Mouse (Mus musculus) heart, embryonic 16.5 days (tissue): ENCODE data around the gene Otulin. TPM values are rescaled to one million over a fixed set of nuclear protein-coding genes. Genes with fewer than 3 reads are reported as not detected.

ENCODE experiments used
- ATAC-seq: fragments of 200-750 bp; cut with Nextera tagmentation; replicated peaks from 2 replicates; pipeline ENCODE4 v1.8.0; 2017; ENCODE audit warnings: moderate number of reproducible peaks; ENCODE audit not compliant: insufficient read depth, low FRiP score; ENCODE audit errors: extremely low read depth
- H3K27ac ChIP-seq: fragments of 300-500 bp; sonication (generic); 2 replicates; pipeline ENCODE4 v1.5.1; 2014; ENCODE audit warnings: mild to moderate bottlenecking, low read length, control low read depth, moderate library complexity
- H3K27me3 ChIP-seq: fragments of 300-500 bp; sonication (generic); 2 replicates; pipeline ENCODE4 v1.6.1; 2014; ENCODE audit warnings: low read length, mixed read lengths; ENCODE audit not compliant: control insufficient read depth, insufficient read depth
- H3K36me3 ChIP-seq: fragments of 300-500 bp; sonication (generic); 2 replicates; pipeline ENCODE4 v1.6.1; 2014; ENCODE audit not compliant: control insufficient read depth, insufficient read depth
- H3K4me1 ChIP-seq: fragments of 300-500 bp; sonication (generic); 2 replicates; pipeline ENCODE4 v1.6.1; 2014; ENCODE audit warnings: low read length, mixed read lengths; ENCODE audit not compliant: control insufficient read depth, insufficient read depth
- H3K4me2 ChIP-seq: fragments of 300-500 bp; sonication (generic); 2 replicates; pipeline ENCODE4 v1.6.1; 2014; ENCODE audit warnings: low read depth, mild to moderate bottlenecking, control low read depth, low read length
- H3K4me3 ChIP-seq: fragments of 300-500 bp; sonication (generic); 2 replicates; pipeline ENCODE4 v1.5.1; 2014; ENCODE audit warnings: mild to moderate bottlenecking, control low read depth, low read length
- H3K9ac ChIP-seq: fragments of 300-500 bp; sonication (generic); 2 replicates; pipeline ENCODE4 v1.6.1; 2014; ENCODE audit warnings: low read length, control low read depth
- H3K9me3 ChIP-seq: fragments of 300-500 bp; sonication (generic); replicated peaks from 2 replicates; pipeline ENCODE4 v1.6.1; 2016; ENCODE audit warnings: low read length; ENCODE audit not compliant: control insufficient read depth
- WGBS: fragments of 180-500 bp; shearing (Covaris S2); extraction: QIAGEN DNeasy Blood & Tissue Kit; methylation state at CpG from one replicate; pipeline ENCODE4 v1.1.7; 2014; 5-methylcytosine and 5-hydroxymethylcytosine counted together
- polyA plus RNA-seq: library from polyadenylated mRNA; unstranded; fragments of >200 nt; fragmentation: Nextera tagmentation; extraction: Ambion mirVana; gene quantifications from 2 replicates; pipeline ENCODE4 v1.2.1, GENCODE M21; 2015

The Otulin gene
- 25.1 and 26.0 TPM in 2 replicates for polyA plus RNA-seq

DNA sequence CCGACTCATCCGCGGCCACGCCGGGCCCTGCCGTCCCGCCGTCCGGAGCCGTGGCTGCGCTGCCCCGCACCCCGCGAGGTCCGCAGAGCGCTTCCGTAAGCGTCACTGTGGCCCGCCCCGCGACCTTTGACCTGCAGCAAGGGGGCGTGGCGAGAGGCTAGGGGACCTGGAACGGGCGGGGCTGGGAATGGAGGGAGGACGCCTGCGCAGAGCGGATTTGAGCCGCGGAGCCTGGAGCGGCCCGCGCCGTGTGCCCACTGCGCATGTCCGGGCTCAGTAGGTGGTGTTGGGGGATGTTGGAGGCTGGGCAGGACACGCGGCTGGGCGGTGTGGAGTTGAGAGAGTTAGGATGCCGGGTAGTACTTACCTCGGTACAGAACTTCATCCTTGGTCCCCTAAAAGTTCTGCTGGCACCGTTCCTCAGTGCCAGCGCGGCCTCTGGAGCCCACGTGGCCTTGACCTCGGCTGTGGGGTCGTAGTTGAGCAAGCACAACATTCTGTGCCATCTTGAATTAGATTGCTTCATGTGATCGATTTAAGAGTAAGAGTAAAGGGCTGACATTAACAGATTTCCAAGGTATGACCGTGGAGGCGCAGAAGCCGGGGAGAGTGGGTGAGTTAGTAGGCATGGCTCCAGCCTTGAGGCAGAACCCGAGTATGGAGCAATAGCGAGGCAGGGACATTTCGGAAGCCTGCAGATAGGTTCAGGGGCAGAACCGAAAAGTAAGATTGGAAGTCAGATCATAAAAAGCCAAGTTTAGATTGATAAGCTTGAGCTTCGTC lies at the start of gene Otulin:
Otulin (minus strand) TSS at position 93 of the 783 bp plus-strand sequence.
- WGBS: 5% methylated on average over 55 of the region's 56 CpGs
- Histone ChIP-seq H3K9me3 (no peaks in the 10 kb centered on the region), H3K4me1 (peaks cover 40% of the 10 kb centered on the region), H3K27ac (peak within 1 kb of the TSS; percentile 76), H3K4me2 (peak within 1 kb of the TSS; percentile 96), H3K27me3 (no peaks in the 10 kb centered on the region), H3K36me3 (peaks cover 4% of the 10 kb centered on the region; the same call in 1 of the 2 replicates), H3K4me3 (peak within 1 kb of the TSS; percentile 88), H3K9ac (peak within 1 kb of the TSS; percentile 92)
- peak; percentile 98 for ATAC-seq

DNA sequence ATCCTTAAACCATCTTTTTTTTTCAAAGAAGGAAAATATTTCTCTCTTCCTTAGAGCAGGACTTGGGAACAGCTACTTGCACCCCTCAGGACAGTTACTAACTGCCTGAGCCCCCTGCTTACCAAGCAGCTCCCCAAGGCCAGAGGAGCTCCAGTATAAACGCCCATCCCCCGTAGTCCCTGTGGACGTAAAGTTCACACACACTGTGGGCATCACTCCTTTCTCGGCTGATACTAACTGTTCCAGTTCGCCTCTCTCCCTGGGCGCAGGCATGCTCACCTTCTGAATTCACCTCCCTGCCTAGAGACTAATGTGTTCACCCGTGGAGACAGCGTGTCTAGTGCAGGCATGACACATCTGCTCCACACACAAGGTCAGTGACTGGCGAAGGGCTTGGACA lies 48.0 kb upstream of the Otulin start:
- Histone ChIP-seq H3K9me3 (no peaks in the 10 kb centered on the region), H3K9ac (no peak overlapping the region), H3K27ac (no peak overlapping the region), H3K27me3 (peaks cover 9% of the 10 kb centered on the region), H3K4me3 (no peak overlapping the region), H3K36me3 (no peaks in the 10 kb centered on the region), H3K4me2 (no peak overlapping the region), H3K4me1 (0 out of 2 replicates have a peak, but pooled peaks cover 2% of the 10 kb centered on the region)
- no peak for ATAC-seq
- WGBS: 78% methylated on average over 9 of the region's 9 CpGs

DNA sequence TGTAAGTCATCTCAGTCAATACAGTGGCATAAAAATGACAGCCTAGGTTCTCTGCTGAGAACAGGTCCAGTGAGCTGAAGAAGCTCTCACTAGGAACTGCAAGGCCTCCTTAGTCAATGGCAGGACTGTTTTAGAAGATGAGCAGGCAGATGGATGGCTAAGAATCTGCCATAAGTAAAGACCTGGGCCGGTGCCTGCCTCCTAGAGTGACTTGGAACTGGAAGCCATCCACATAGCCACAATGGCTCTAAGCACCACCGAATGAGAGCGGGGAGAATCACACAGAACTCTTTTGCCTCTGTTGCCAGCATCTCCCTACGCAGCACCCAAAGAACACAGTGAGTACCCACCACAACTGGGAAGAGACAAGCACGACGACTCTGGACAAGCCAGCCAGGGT lies 47.3 kb upstream of the Otulin start:
- H3K27me3 ChIP-seq: peaks cover 9% of the 10 kb centered on the region
- no peaks in the 10 kb centered on the region for H3K36me3 ChIP-seq
- H3K4me3 ChIP-seq: no peak overlapping the region
- H3K27ac ChIP-seq: no peak overlapping the region
- H3K4me1 ChIP-seq: 0 out of 2 replicates have a peak, but pooled peaks cover 2% of the 10 kb centered on the region
- ATAC-seq: no peak
- H3K4me2 ChIP-seq: no peak overlapping the region
- WGBS: 82% methylated on average over 6 of the region's 6 CpGs
- no peak overlapping the region for H3K9ac ChIP-seq
- H3K9me3 ChIP-seq: no peaks in the 10 kb centered on the region

DNA sequence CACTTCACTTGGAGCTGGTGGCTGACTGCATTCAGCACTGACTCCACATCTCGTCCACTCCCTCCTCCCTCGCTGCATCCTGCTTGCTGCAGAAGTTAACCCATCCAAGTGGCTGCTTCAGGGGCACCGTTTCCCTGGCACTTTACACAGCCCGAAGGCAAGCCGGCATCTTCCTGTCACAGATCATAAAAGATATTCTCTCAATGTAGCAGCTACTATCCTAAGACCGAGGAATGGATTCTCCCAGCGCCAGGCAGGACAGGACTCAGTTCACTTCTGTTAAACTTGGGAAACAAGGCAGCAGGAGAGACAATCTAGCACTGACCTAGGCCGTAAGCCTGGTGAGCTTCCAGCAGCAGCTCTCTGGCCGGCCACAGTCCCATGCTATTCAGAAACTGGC lies 45.7 kb upstream of the Otulin start:
- Histone ChIP-seq H3K9me3 (no peaks in the 10 kb centered on the region), H3K4me2 (no peak overlapping the region), H3K27me3 (peaks cover 9% of the 10 kb centered on the region), H3K27ac (no peak overlapping the region), H3K4me1 (0 out of 2 replicates have a peak, but pooled peaks cover 2% of the 10 kb centered on the region), H3K36me3 (no peaks in the 10 kb centered on the region), H3K9ac (no peak overlapping the region), H3K4me3 (no peak overlapping the region)
- no peak for ATAC-seq
- 45% methylated on average over 9 of the region's 9 CpGs for WGBS

DNA sequence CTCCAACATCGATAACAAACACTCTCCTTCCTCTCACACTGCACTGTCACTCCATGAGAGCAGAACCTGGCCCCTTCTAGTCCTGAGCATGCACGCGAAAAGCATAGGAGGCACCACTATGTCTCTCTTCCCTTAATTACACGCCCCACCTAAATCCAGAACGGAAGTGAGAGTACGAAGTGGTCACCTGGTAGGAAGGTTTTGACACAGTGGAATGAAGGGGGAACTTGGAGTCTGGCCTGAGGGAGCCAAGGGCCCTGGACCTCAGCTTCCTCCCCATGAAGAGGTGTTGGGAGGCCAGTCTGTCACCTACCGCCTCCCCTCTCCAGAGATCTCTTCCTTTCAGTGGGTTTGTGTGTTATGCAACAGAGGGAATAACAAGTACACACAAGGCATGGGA lies 44.6 kb upstream of the Otulin start:
- H3K4me3 ChIP-seq: no peak overlapping the region
- H3K27ac ChIP-seq: no peak overlapping the region
- no peak overlapping the region for H3K4me2 ChIP-seq
- 84% methylated on average over 7 of the region's 7 CpGs for WGBS
- no peaks in the 10 kb centered on the region for H3K4me1 ChIP-seq
- H3K9me3 ChIP-seq: no peaks in the 10 kb centered on the region
- H3K36me3 ChIP-seq: no peaks in the 10 kb centered on the region
- no peak for ATAC-seq
- peaks cover 6% of the 10 kb centered on the region for H3K27me3 ChIP-seq
- H3K9ac ChIP-seq: no peak overlapping the region

DNA sequence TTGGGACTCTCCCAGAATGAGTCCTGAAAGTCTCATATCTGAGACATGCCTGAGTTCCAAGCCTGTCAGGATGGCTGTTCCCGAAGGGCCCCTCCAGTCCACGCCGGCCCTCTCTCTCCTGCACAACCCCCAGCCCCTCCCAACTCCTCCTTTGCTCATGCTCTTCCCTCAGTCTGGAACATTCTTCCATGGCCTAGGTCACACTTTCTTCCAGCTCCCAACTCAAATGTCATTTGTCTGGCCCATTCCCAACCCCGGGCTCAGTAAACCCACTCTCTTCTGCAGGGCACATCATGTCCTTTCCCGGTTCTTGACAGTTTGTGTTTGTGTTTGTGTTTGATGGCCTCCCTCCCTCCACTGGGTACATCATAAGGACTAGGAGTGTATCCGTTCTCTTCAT lies 43.5 kb upstream of the Otulin start:
- H3K27ac ChIP-seq: no peak overlapping the region
- no peak overlapping the region for H3K4me3 ChIP-seq
- no peak overlapping the region for H3K9ac ChIP-seq
- H3K9me3 ChIP-seq: no peaks in the 10 kb centered on the region
- H3K4me1 ChIP-seq: no peaks in the 10 kb centered on the region
- H3K36me3 ChIP-seq: no peaks in the 10 kb centered on the region
- peaks cover 2% of the 10 kb centered on the region; the same call in 1 of the 2 replicates for H3K27me3 ChIP-seq
- no peak for ATAC-seq
- H3K4me2 ChIP-seq: no peak overlapping the region
- WGBS: 65% methylated on average over 6 of the region's 6 CpGs

DNA sequence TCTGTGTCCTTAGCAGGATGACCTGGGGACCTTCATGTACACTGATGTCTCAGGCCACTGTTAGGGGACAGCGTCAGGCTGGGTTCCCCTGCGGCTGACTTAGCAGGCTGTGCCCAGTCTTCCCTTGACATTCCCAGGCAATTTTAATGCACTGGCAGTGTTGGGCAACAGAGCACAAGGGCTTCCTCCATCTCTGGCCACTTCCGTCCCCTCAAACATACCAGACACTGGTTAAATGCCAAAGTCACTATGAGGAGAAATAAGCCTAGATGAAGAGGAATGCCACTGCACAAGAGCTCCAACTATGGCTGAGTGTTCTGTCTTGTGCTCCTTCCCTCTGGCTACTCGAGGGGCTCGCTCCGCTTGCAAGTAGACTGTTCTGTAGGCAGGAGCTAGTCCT lies 42.7 kb upstream of the Otulin start:
- Histone ChIP-seq H3K9ac (no peak overlapping the region), H3K4me1 (no peaks in the 10 kb centered on the region), H3K4me2 (no peak overlapping the region), H3K27ac (no peak overlapping the region), H3K4me3 (no peak overlapping the region), H3K36me3 (no peaks in the 10 kb centered on the region), H3K9me3 (no peaks in the 10 kb centered on the region), H3K27me3 (peaks cover 2% of the 10 kb centered on the region; the same call in 1 of the 2 replicates)
- no peak for ATAC-seq
- 84% methylated on average over 6 of the region's 6 CpGs for WGBS

DNA sequence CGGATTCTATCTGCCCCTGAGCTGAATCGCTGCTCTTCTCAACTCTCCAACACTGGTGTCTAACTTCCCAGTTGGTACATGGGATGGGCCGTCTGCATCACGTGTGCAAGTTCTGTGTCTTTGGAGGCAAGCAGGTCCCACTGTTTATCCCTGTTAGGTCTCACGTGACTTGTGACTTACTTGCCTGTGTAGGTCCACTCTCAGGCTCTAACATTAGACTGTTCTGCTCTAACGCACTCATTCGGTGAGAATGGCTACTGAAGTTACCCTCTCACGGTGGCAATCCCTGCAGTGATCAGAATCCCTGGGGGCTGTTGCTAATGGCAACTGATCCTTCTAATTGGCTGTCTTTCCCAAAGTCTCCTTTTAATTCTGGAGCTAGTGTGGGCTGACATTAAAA lies 41.8 kb upstream of the Otulin start:
- H3K9ac ChIP-seq: no peak overlapping the region
- no peak for ATAC-seq

DNA sequence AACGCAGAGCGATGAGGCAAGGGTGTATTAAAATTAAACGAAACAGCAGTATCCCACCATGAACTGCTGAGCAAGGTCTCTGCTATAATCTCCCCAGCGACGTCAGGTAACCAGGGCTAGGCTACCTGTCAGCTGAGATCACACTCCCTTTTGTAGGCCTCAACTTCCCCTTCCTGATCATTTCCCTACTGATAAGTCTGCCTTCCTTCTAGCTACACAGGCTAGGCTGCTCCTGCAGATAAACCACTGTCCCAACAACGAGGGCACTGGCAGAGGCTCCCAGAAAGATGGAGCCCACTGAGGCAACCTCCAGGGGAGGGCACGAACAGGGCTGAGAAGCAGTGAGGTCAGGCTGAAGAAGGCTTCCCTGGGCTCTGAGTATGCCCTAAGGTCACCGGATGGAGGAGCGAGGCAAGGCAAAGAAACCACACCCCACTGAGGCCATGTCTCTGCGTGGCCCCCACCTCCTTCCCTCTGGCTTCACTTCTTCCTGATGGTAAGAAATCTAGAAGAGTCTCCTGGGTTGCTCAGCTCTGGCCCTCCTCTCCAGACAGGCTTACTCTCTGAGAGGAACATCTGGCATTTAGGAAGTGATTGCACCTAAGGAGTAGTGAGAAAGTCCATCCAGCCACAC lies 41.2 kb upstream of the Otulin start:
- no peak for ATAC-seq
- H3K4me2 ChIP-seq: no peak overlapping the region
- H3K36me3 ChIP-seq: no peaks in the 10 kb centered on the region
- no peak overlapping the region for H3K9ac ChIP-seq
- no peak overlapping the region for H3K27ac ChIP-seq
- H3K4me3 ChIP-seq: no peak overlapping the region
- no peaks in the 10 kb centered on the region for H3K4me1 ChIP-seq
- H3K9me3 ChIP-seq: no peaks in the 10 kb centered on the region
- 77% methylated on average over 10 of the region's 10 CpGs for WGBS
- no peaks in the 10 kb centered on the region for H3K27me3 ChIP-seq

More for the DNA sequence above, 41.8 kb upstream of the Otulin start:
- Histone ChIP-seq H3K4me3 (no peak overlapping the region), H3K4me2 (no peak overlapping the region), H3K27ac (no peak overlapping the region), H3K9me3 (no peaks in the 10 kb centered on the region), H3K4me1 (no peaks in the 10 kb centered on the region), H3K27me3 (no peaks in the 10 kb centered on the region), H3K36me3 (no peaks in the 10 kb centered on the region)
- 76% methylated on average over 8 of the region's 8 CpGs for WGBS
